Mouse (Mus musculus) limb, embryonic 15.5 days (tissue): ENCODE measurements around the gene Slc28a2. TPM values are rescaled to one million over a fixed set of nuclear protein-coding genes. Genes with fewer than 3 reads are reported as not detected.
A peak's percentile ranks its signal among the peaks of the same experiment; 100 is the strongest.
"Not testable (repeated sequence)": the region's sequence is repeated elsewhere in the genome, so short reads cannot be mapped to it uniquely, and the experiment has no call there.

ENCODE experiments used
- ATAC-seq: fragments of 200-750 bp; cut with Nextera tagmentation; 2 replicates; pipeline ENCODE4 v1.8.0; 2017; ENCODE audit warnings: low read depth, moderate TSS enrichment; ENCODE audit not compliant: insufficient number of reproducible peaks, low FRiP score, low TSS enrichment
- H3K27ac ChIP-seq: fragments of 300-500 bp; sonication (generic); 2 replicates; pipeline ENCODE4 v1.5.1; 2015; ENCODE audit warnings: moderate library complexity, mild to moderate bottlenecking, inconsistent platforms
- H3K27me3 ChIP-seq: fragments of 300-500 bp; sonication (generic); 2 replicates; pipeline ENCODE4 v1.6.1; 2015; ENCODE audit warnings: inconsistent platforms
- H3K36me3 ChIP-seq: fragments of 300-500 bp; sonication (generic); 2 replicates; pipeline ENCODE4 v1.6.1; 2015; ENCODE audit warnings: inconsistent platforms
- H3K4me1 ChIP-seq: fragments of 300-500 bp; sonication (generic); 2 replicates; pipeline ENCODE4 v1.6.1; 2015; ENCODE audit warnings: inconsistent platforms
- H3K4me2 ChIP-seq: fragments of 300-500 bp; sonication (generic); 2 replicates; pipeline ENCODE4 v1.6.1; 2015; ENCODE audit warnings: mild to moderate bottlenecking, inconsistent platforms
- H3K4me3 ChIP-seq: fragments of 300-500 bp; sonication (generic); 2 replicates; pipeline ENCODE4 v1.5.1; 2015; ENCODE audit warnings: mild to moderate bottlenecking, inconsistent platforms
- H3K9ac ChIP-seq: fragments of 300-500 bp; sonication (generic); 2 replicates; pipeline ENCODE4 v1.6.1; 2015; ENCODE audit warnings: inconsistent platforms
- H3K9me3 ChIP-seq: fragments of 300-500 bp; sonication (generic); 2 replicates; pipeline ENCODE4 v1.6.1; 2016; ENCODE audit warnings: inconsistent platforms
- WGBS: fragments of 180-500 bp; shearing (Covaris S2); methylation state at CpG from one replicate; pipeline ENCODE4 v1.1.7; 2015; 5-methylcytosine and 5-hydroxymethylcytosine counted together
- polyA plus RNA-seq: library from polyadenylated mRNA; unstranded; fragments of >200 nt; fragmentation: Nextera tagmentation; extraction: Ambion mirVana; gene quantifications from 2 replicates; pipeline ENCODE4 v1.2.1, GENCODE M21; 2015

Gene Slc28a2
- polyA plus RNA-seq, 1 experiment from 2014 or later, result 0.73 TPM

DNA sequence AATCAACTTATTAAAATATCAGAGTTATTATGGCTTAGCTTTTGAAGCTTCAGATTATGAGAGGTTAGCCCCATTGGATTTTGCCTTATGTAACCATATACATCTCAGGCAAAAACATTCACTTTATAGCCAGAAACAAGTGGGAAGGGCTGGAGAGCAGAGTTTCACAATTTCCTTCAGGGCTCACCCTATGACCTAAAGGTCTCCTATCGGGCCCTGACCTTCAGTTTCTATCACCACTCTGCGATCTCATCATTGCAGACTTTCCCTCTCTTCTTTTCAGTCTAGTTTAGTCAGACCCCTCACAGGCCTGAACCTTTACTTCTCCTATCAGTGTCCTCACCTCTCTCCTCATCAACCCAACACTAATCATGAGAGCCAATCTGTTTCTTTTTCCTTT, 18.7 kb upstream of the Slc28a2 start:
- Histone ChIP-seq H3K4me1 (no peaks in the 10 kb centered on the region), H3K36me3 (no peaks in the 10 kb centered on the region), H3K4me3 (no peak overlapping the region), H3K4me2 (no peak overlapping the region), H3K27me3 (no peaks in the 10 kb centered on the region), H3K9ac (no peak overlapping the region), H3K27ac (no peak overlapping the region), H3K9me3 (no peaks in the 10 kb centered on the region)
- 88% methylated on average over 2 of the region's 2 CpGs for WGBS
- ATAC-seq, result no peak

DNA sequence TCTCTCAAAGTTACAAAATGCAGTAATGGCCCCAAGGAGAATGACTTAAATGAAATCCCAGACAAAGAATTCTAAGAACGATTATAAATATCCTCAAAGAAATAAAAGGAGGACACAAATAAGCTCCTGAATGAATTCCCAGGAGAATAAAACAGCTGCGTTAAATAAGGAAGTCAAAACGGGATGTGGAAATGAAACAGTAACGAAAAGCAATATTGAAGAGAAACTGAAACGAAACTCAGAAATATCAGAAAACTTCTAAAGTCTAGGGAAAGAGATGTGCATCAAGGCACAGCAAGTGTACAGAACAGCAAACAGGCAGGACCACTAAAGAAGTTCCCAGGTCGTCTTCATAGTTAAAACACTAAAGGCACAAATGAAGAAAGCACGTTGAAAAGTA, 17.3 kb upstream of the Slc28a2 start:
- no peak overlapping the region for H3K4me3 ChIP-seq
- no peak overlapping the region for H3K27ac ChIP-seq
- WGBS, result 70% methylated on average over 7 of the region's 7 CpGs
- H3K9me3 ChIP-seq, result no peaks in the 10 kb centered on the region
- no peaks in the 10 kb centered on the region for H3K27me3 ChIP-seq
- H3K4me1 ChIP-seq, result no peaks in the 10 kb centered on the region
- no peak overlapping the region for H3K9ac ChIP-seq
- no peak overlapping the region for H3K4me2 ChIP-seq
- no peaks in the 10 kb centered on the region for H3K36me3 ChIP-seq
- no peak for ATAC-seq

DNA sequence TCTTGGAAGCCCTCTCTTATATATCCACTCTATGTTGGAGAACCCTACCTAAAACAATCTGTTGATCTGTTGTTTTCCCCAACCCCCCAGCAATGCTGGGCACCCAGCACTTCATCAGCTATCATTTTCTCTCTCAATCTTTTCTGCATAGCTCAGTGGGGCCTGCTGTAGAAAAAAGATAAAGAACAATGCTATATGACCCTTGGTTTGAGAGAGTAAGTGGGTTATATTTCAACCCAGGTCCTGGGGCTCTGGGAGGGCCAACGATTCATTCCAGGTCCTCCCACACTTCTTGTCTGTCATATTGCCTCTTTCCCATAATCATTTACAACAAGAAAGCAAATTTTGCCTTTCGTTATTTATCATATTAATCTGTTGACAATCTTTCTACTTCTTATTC, 368 bp downstream of the Slc28a2 start:
- H3K4me2 ChIP-seq, H3K4me3 ChIP-seq, H3K9ac ChIP-seq, H3K4me1 ChIP-seq, H3K27me3 ChIP-seq, H3K9me3 ChIP-seq, ATAC-seq, H3K27ac ChIP-seq, H3K36me3 ChIP-seq: not testable (repeated sequence)
- WGBS, result 78% methylated on average over 2 of the region's 2 CpGs

- not testable (repeated sequence) for H3K4me2 ChIP-seq, H3K9me3 ChIP-seq, H3K4me3 ChIP-seq, ATAC-seq, H3K36me3 ChIP-seq, H3K4me1 ChIP-seq, H3K27me3 ChIP-seq, H3K27ac ChIP-seq, H3K9ac ChIP-seq
- 87% methylated on average over 5 of the region's 5 CpGs for WGBS
Observed at GRCm38 (mm10) chr2:122438706-122439482, 12.6 kb downstream of the Slc28a2 start.

DNA sequence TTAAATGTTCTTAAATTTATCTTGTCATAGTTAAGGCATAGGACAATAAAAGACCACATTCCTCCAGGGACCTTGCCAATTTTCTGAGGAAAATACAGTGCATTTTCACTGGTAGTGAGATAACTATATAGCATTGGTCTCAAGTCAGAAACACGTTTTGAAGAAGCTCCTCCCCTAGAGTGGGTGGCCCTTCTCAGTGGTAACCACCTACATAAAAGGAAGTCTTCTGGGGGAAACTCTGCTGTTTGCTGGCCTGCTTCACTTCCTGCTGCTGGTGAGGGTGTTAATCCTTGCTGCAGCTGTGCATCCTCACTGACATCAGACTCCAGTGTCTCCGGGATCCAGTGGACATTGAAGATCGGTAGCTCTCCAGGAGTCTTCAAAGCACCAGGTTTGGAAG, 14.2 kb downstream of the Slc28a2 start:
- not testable (repeated sequence) for ATAC-seq, H3K4me1 ChIP-seq, H3K9me3 ChIP-seq, H3K27ac ChIP-seq, H3K9ac ChIP-seq, H3K36me3 ChIP-seq, H3K4me3 ChIP-seq, H3K4me2 ChIP-seq, H3K27me3 ChIP-seq
- 41% methylated on average over 3 of the region's 3 CpGs for WGBS

- H3K9me3 ChIP-seq, result no peaks in the 10 kb centered on the region
- no peak for ATAC-seq
- H3K27ac ChIP-seq, result no peak overlapping the region
- no peaks in the 10 kb centered on the region for H3K27me3 ChIP-seq
- WGBS, result 82% methylated on average over 7 of the region's 7 CpGs
- H3K4me1 ChIP-seq, result no peaks in the 10 kb centered on the region
- H3K4me3 ChIP-seq, result no peak overlapping the region
- no peaks in the 10 kb centered on the region for H3K36me3 ChIP-seq
- no peak overlapping the region for H3K9ac ChIP-seq
- no peak overlapping the region for H3K4me2 ChIP-seq
Observed at GRCm38 (mm10) chr2:122441000-122441933, 15.0 kb downstream of the Slc28a2 start.

DNA sequence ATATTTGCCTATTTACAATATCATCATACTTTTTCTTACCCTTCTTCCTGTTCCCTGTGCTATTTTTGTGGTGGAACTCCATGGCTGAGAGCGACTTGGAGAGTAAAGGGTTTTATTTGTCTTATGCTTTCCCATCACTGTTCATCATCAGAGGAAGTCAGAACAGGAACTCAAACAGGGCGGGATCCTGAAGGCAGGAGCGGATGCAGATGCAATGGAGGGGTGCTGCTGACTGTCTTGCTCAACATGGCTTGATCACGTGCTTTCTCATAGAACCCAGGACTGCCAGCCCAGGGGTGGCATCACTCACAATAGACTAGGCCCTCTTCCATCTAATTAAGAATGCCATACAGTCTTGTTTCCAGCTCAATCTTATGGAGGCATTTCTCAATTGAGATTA, 24.1 kb downstream of the Slc28a2 start:
- H3K9ac ChIP-seq, result no peak overlapping the region
- H3K4me3 ChIP-seq, result no peak overlapping the region
- no peak for ATAC-seq
- no peaks in the 10 kb centered on the region for H3K9me3 ChIP-seq
- 76% methylated on average over 4 of the region's 4 CpGs for WGBS
- H3K36me3 ChIP-seq, result no peaks in the 10 kb centered on the region
- no peak overlapping the region for H3K27ac ChIP-seq
- H3K4me2 ChIP-seq, result no peak overlapping the region
- H3K4me1 ChIP-seq, result no peaks in the 10 kb centered on the region
- no peaks in the 10 kb centered on the region for H3K27me3 ChIP-seq

DNA sequence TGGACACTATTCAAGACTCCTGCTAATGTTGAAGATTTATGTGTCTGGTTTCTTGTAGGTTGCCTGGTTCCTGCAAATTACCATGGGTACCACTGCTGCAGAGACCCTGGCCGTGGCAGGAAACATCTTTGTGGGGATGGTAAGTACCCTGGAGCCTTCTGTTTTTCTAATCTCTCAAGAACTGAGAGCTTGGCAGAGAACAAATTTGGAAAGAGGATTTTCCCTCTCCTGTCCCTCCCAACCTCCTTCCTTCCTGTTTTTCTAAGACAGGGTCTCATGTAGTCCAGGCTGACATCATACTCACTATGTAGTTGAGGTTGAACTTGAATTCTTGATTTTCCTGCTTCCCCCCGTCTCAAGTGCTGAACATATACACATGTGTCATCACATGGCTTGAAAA, 26.1 kb downstream of the Slc28a2 start:
- Histone ChIP-seq H3K36me3 (no peaks in the 10 kb centered on the region), H3K9me3 (no peaks in the 10 kb centered on the region), H3K4me1 (no peaks in the 10 kb centered on the region), H3K9ac (no peak overlapping the region), H3K27ac (no peak overlapping the region), H3K27me3 (no peaks in the 10 kb centered on the region), H3K4me2 (no peak overlapping the region), H3K4me3 (no peak overlapping the region)
- WGBS, result 48% methylated on average over 2 of the region's 2 CpGs
- ATAC-seq, result no peak

DNA sequence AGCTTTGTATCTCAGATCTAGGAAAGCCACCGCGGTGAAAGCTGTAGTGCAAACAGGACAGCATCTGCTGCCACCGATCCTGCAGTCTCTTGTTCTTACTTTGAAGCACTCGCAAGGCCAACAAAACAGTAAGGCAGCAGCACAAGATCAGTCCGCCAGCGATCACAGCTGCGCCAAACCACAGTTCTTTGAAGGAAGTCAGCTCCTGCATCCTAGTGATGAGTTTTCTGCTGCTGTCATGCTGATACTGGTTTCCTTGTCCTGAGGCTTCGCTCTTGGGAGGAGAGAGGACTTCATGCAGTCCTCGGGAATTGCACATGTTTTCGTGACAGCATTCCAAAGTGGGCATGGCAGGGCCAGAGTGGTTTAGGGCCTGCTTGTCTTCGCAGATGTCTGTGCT, 40.6 kb downstream of the Slc28a2 start:
- H3K4me3 ChIP-seq, result peak overlapping the region; percentile 52
- H3K36me3 ChIP-seq, result no peaks in the 10 kb centered on the region
- peaks cover 11% of the 10 kb centered on the region for H3K4me1 ChIP-seq
- WGBS, result 37% methylated on average over 11 of the region's 11 CpGs
- H3K27ac ChIP-seq, result no peak overlapping the region
- peak overlapping the region; percentile 97 for H3K4me2 ChIP-seq
- no peak for ATAC-seq
- H3K9me3 ChIP-seq, result no peaks in the 10 kb centered on the region
- no peaks in the 10 kb centered on the region for H3K27me3 ChIP-seq
- H3K9ac ChIP-seq, result peak overlapping the region; percentile 40; the same call in 1 of the 2 replicates

DNA sequence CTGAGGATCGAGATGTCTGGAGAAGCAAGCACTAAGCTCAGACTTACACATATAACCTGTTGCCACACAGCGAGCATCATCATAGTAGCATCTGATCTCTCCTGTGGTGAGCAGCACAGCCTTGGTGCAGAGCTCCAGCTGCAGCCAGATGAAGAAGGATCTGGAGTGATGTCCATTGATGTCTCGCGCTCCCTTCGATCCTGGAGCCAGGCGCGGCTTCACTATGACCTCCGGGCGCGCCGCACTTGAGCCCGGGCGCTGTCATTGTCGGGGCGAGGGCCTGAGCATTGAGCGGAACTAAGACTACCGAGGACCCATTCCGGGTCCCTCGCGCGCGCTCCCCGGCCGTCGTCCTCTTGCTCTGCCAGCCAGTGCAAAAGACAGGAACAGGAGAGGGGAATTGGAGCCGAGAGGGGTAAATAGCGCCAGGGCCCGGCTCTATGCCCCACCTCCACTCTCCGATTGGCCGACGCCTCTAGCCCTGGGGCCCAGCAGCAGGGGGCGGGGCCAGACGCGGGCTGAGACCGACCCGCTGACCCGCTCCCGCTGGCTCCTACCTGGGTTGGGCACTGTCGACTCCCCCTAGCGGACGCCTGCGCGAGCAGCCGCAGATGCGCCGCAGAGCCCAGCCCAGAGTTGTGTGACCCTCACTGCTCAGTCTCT, 41.2 kb downstream of the Slc28a2 start:
- Histone ChIP-seq H3K27ac (no peak overlapping the region), H3K36me3 (no peaks in the 10 kb centered on the region), H3K4me3 (peak overlapping the region; percentile 52), H3K27me3 (no peaks in the 10 kb centered on the region), H3K4me2 (peak overlapping the region; percentile 97), H3K9me3 (no peaks in the 10 kb centered on the region), H3K4me1 (peaks cover 11% of the 10 kb centered on the region), H3K9ac (peak overlapping the region; percentile 40; the same call in 1 of the 2 replicates)
- under 1% methylated on average over 46 of the region's 46 CpGs for WGBS
- peak; percentile 96 for ATAC-seq

- WGBS, result 95% methylated on average over 3 of the region's 3 CpGs
- no peak overlapping the region for H3K9ac ChIP-seq
- ATAC-seq, result no peak
- no peak overlapping the region for H3K27ac ChIP-seq
- H3K27me3 ChIP-seq, result no peaks in the 10 kb centered on the region
- peaks cover 11% of the 10 kb centered on the region for H3K4me1 ChIP-seq
- H3K4me2 ChIP-seq, result no peak overlapping the region
- no peaks in the 10 kb centered on the region for H3K9me3 ChIP-seq
- no peaks in the 10 kb centered on the region for H3K36me3 ChIP-seq
- no peak overlapping the region for H3K4me3 ChIP-seq
Observed at GRCm38 (mm10) chr2:122469221-122469620, 42.9 kb downstream of the Slc28a2 start.

DNA sequence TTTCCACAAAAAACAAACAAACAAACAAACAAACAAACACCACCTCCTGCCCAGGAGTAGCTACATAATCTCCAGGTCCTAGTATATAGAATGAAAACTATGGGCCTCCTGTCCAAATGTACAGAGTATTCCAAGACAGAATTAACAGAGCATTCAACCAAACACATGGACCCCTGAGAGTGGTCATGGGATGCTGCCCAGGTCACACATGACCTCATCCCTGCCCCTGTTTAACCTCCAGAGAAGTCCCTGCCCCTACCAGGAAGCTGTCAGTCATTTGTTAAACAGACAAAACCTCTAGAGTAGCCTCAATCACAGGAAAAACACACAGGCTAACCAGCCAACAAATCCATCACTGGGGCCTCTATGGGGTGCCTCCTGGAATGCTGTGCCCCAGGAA, 50.3 kb downstream of the Slc28a2 start:
- Histone ChIP-seq H3K4me1 (no peaks in the 10 kb centered on the region), H3K27ac (no peak overlapping the region), H3K36me3 (no peaks in the 10 kb centered on the region), H3K27me3 (no peaks in the 10 kb centered on the region), H3K9me3 (no peaks in the 10 kb centered on the region), H3K4me2 (no peak overlapping the region), H3K4me3 (no peak overlapping the region), H3K9ac (no peak overlapping the region)
- ATAC-seq, result no peak
